Mouse (Mus musculus) embryonic facial prominence, embryonic 10.5 days (tissue): ENCODE measurements at regions not wholly inside any gene's neighbourhood (a gene's known extent, or its start where the extent isn't known, plus 50 kb on each side); places are given as distances from the start of the nearest gene placed in this dataset.

Source experiments
- DNase-seq: peaks from one replicate; pipeline ENCODE4 v3.0.0-alpha.2; 2017; ENCODE audit warnings: low spot score
- H3K27ac ChIP-seq: fragments of 300-500 bp; sonication (generic); replicated peaks from 2 replicates; pipeline ENCODE4 v1.5.1; 2016; ENCODE audit warnings: mild to moderate bottlenecking
- H3K27me3 ChIP-seq: fragments of 300-500 bp; sonication (generic); replicated peaks from 2 replicates; pipeline ENCODE4 v1.6.1; 2016; ENCODE audit warnings: low read depth, mild to moderate bottlenecking; ENCODE audit not compliant: poor library complexity, severe bottlenecking
- H3K36me3 ChIP-seq: fragments of 300-500 bp; sonication (generic); replicated peaks from 2 replicates; pipeline ENCODE4 v1.6.1; 2016; ENCODE audit warnings: mild to moderate bottlenecking, moderate library complexity
- H3K4me1 ChIP-seq: fragments of 300-500 bp; sonication (generic); 2 replicates; pipeline ENCODE4 v1.6.1; 2016
- H3K4me3 ChIP-seq: fragments of 300-500 bp; sonication (generic); 2 replicates; pipeline ENCODE4 v1.5.1; 2016; ENCODE audit warnings: mild to moderate bottlenecking, moderate library complexity
- H3K9me3 ChIP-seq: fragments of 300-500 bp; sonication (generic); 2 replicates; pipeline ENCODE4 v1.6.1; 2016; ENCODE audit warnings: mild to moderate bottlenecking
- WGBS: fragments of 180-500 bp; shearing (Covaris S2); methylation state at CpG from one replicate; pipeline ENCODE4 v1.1.7; 2016; 5-methylcytosine and 5-hydroxymethylcytosine counted together

- H3K4me3 ChIP-seq, result no peak overlapping the region
- no peaks in the 10 kb centered on the region for H3K9me3 ChIP-seq
- H3K36me3 ChIP-seq, result no peaks in the 10 kb centered on the region
- no peaks in the 10 kb centered on the region for H3K27me3 ChIP-seq
- H3K27ac ChIP-seq, result no peak overlapping the region
- H3K4me1 ChIP-seq, result no peaks in the 10 kb centered on the region
- DNase-seq, result no peak
Observed at GRCm38 (mm10) chr3:38036131-38036530, 311.8 kb upstream of the Gm5148 start.

- DNase-seq, result no peak
- H3K9me3 ChIP-seq, result no peaks in the 10 kb centered on the region
- 83% methylated on average over 3 of the region's 3 CpGs for WGBS
- H3K27ac ChIP-seq, result no peak overlapping the region
- no peaks in the 10 kb centered on the region for H3K36me3 ChIP-seq
- H3K4me1 ChIP-seq, result no peaks in the 10 kb centered on the region
- H3K4me3 ChIP-seq, result no peak overlapping the region
- H3K27me3 ChIP-seq, result no peaks in the 10 kb centered on the region
Observed at GRCm38 (mm10) chr3:38034138-38034537, 309.8 kb upstream of the Gm5148 start.

GRCm38 (mm10) chr3:38014768-38015167, 290.5 kb upstream of the Gm5148 start:
- Histone ChIP-seq H3K27me3 (no peaks in the 10 kb centered on the region), H3K4me1 (peaks cover 12% of the 10 kb centered on the region), H3K4me3 (no peak overlapping the region), H3K36me3 (no peaks in the 10 kb centered on the region), H3K27ac (no peak overlapping the region), H3K9me3 (0 out of 2 replicates have a peak, but pooled peaks cover 4% of the 10 kb centered on the region)
- DNase-seq, result no peak
- WGBS, result 53% methylated on average over 1 of the region's 1 CpGs

DNA sequence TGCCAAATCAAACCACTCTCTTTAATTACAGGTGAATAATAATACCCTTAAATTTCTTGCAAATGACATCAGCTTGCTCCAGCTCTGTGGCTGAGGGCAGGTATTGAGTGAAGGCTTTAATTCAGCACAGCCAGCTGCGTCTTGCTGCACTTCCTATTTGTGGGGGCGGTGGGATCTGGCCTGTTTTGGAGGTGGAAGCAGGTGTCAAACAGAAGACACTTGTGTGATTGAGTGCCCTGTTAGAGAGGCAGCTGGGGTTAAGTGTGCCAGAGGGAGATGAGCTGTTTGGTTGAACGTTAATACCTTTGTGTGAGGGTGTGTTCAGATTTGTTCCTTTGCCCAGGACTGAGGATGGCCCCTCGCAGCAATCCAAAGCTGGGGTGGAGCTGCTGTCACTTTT, 284.9 kb upstream of the Gm5148 start:
- no peaks in the 10 kb centered on the region for H3K36me3 ChIP-seq
- no peaks in the 10 kb centered on the region for H3K9me3 ChIP-seq
- H3K4me3 ChIP-seq, result no peak overlapping the region
- H3K4me1 ChIP-seq, result peaks cover 11% of the 10 kb centered on the region
- no peak overlapping the region for H3K27ac ChIP-seq
- no peak for DNase-seq
- no peaks in the 10 kb centered on the region for H3K27me3 ChIP-seq
- WGBS, result 49% methylated on average over 4 of the region's 4 CpGs

- Histone ChIP-seq H3K27ac (no peak overlapping the region), H3K9me3 (no peaks in the 10 kb centered on the region), H3K4me1 (peaks cover 11% of the 10 kb centered on the region), H3K27me3 (no peaks in the 10 kb centered on the region), H3K36me3 (no peaks in the 10 kb centered on the region), H3K4me3 (no peak overlapping the region)
- DNase-seq, result no peak
- 83% methylated on average over 7 of the region's 7 CpGs for WGBS
Observed at GRCm38 (mm10) chr3:38008321-38008720, 284.0 kb upstream of the Gm5148 start.

DNA sequence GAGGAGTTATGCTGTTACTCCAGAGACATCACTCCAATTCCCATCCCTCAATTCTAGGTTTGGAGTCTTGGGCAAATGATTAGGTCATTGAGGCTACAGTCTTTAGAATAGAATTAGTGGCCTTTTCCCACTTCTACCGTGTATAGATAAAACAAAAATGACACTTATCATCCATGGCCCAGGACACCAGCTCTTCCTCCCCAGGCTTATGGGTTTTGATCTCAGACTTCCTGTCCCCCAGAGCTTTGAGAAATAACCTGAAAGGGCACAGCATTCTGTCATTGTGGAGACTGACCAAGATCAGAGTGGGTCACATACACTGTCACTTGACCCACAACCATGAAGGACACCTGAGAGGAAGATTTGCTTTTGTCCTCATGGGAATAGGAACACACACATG, 283.3 kb upstream of the Gm5148 start:
- H3K9me3 ChIP-seq, result no peaks in the 10 kb centered on the region
- H3K4me1 ChIP-seq, result peaks cover 11% of the 10 kb centered on the region
- H3K4me3 ChIP-seq, result no peak overlapping the region
- no peak for DNase-seq
- no peaks in the 10 kb centered on the region for H3K27me3 ChIP-seq
- WGBS, result 93% methylated on average over 1 of the region's 1 CpGs
- H3K36me3 ChIP-seq, result no peaks in the 10 kb centered on the region
- H3K27ac ChIP-seq, result no peak overlapping the region

DNA sequence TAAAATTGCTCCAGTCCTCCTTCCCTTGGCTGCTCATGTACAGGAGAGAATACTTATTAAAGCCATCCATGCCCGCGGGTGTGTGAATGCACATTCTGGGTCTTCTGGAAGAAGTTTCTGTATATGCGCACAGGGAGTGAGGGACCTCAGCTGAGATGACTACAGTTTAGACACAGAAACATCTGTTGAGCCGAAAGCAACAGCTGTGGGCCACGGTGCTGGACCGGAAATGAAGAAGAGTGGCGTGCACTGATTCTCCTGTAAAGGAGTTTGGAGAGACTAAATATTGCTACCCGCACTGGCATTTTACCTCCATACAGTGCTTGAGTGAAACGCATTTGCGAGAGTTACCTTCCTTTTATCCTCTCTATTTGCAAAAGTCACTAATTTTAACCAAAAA, 278.0 kb upstream of the Gm5148 start:
- no peak for DNase-seq
- Histone ChIP-seq H3K27ac (no peak overlapping the region), H3K4me3 (no peak overlapping the region), H3K36me3 (no peaks in the 10 kb centered on the region), H3K27me3 (no peaks in the 10 kb centered on the region), H3K9me3 (no peaks in the 10 kb centered on the region), H3K4me1 (0 out of 2 replicates have a peak, but pooled peaks cover 3% of the 10 kb centered on the region)
- 94% methylated on average over 10 of the region's 10 CpGs for WGBS

GRCm38 (mm10) chr3:37999779-38000178, 275.5 kb upstream of the Gm5148 start:
- WGBS, result 98% methylated on average over 1 of the region's 1 CpGs
- H3K36me3 ChIP-seq, result no peaks in the 10 kb centered on the region
- H3K4me3 ChIP-seq, result no peak overlapping the region
- no peaks in the 10 kb centered on the region for H3K27me3 ChIP-seq
- H3K9me3 ChIP-seq, result no peaks in the 10 kb centered on the region
- DNase-seq, result no peak
- H3K4me1 ChIP-seq, result 0 out of 2 replicates have a peak, but pooled peaks cover 3% of the 10 kb centered on the region
- H3K27ac ChIP-seq, result no peak overlapping the region

DNA sequence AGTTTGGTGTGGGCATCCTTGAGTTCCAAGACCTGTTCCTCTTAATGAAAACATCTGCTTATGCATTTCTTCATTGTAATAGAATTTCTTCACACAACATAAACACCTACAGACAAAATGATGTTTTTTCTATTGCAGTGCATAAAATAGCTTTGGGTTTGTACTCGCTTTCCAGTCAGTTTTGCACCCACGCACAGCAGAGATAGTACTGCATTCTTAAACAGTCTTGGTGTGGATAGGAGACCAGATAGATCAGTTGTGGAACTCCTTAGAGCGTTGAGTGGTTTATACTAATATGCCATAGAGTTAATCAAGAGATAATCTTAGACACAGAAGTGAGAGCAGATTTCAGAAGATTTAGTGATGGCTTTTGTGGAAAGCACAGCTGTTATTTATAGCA, 273.7 kb upstream of the Gm5148 start:
- H3K4me1 ChIP-seq, result peaks cover 10% of the 10 kb centered on the region
- 92% methylated on average over 3 of the region's 3 CpGs for WGBS
- no peak overlapping the region for H3K27ac ChIP-seq
- H3K27me3 ChIP-seq, result no peaks in the 10 kb centered on the region
- no peaks in the 10 kb centered on the region for H3K9me3 ChIP-seq
- no peaks in the 10 kb centered on the region for H3K36me3 ChIP-seq
- no peak for DNase-seq
- H3K4me3 ChIP-seq, result no peak overlapping the region

GRCm38 (mm10) chr3:37989992-37990391, 265.7 kb upstream of the Gm5148 start:
- H3K9me3 ChIP-seq, result no peaks in the 10 kb centered on the region
- 94% methylated on average over 6 of the region's 6 CpGs for WGBS
- H3K27me3 ChIP-seq, result peaks cover 5% of the 10 kb centered on the region; the same call in 1 of the 2 replicates
- no peaks in the 10 kb centered on the region for H3K36me3 ChIP-seq
- no peak for DNase-seq
- H3K4me1 ChIP-seq, result peaks cover 18% of the 10 kb centered on the region
- H3K27ac ChIP-seq, result no peak overlapping the region
- no peak overlapping the region for H3K4me3 ChIP-seq

DNA sequence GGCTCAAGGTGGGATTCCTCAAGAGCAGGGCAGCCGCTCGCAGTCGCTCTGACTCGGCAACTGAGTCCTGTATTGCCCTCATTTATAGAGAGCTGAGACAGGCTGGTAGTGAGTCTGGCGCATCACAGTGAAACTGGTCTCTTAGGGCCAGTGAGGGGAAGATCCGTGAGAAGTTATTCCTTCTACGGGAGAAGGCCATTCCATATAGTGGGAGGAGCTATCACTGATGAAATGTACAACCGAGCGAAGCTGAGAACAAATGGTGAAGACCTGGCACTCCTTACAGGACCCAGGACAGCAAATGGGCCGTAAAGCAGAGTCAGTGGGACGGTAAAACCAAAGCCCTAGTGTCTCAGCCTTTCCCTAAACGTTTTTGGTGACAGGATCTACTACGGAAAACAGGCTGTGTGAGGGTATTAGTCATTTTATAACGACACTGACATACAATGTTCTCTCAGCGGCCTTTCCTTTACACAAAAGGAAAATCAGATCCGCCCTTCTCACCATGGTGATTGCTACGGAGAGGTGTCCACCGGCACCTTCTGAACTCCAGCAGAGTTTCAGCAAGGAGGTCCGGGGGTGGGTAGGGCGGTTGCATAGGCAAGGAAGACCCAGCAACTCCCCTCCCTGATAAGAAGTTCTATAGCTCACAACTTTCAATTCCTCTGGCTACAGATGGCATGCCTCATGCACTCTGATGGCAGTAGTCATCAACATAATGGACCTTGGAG, 263.6 kb upstream of the Gm5148 start:
- no peak overlapping the region for H3K4me3 ChIP-seq
- no peak for DNase-seq
- peaks cover 14% of the 10 kb centered on the region for H3K4me1 ChIP-seq
- no peak overlapping the region for H3K27ac ChIP-seq
- peaks cover 13% of the 10 kb centered on the region; the same call in 1 of the 2 replicates for H3K27me3 ChIP-seq
- H3K36me3 ChIP-seq, result no peaks in the 10 kb centered on the region
- H3K9me3 ChIP-seq, result no peaks in the 10 kb centered on the region
- WGBS, result 82% methylated on average over 20 of the region's 20 CpGs

- 76% methylated on average over 14 of the region's 14 CpGs for WGBS
- Histone ChIP-seq H3K4me1 (peaks cover 14% of the 10 kb centered on the region), H3K27ac (no peak overlapping the region), H3K27me3 (peaks cover 13% of the 10 kb centered on the region; the same call in 1 of the 2 replicates), H3K36me3 (no peaks in the 10 kb centered on the region), H3K4me3 (no peak overlapping the region), H3K9me3 (no peaks in the 10 kb centered on the region)
- DNase-seq, result no peak
Observed at GRCm38 (mm10) chr3:37987007-37987774, 262.9 kb upstream of the Gm5148 start.

DNA sequence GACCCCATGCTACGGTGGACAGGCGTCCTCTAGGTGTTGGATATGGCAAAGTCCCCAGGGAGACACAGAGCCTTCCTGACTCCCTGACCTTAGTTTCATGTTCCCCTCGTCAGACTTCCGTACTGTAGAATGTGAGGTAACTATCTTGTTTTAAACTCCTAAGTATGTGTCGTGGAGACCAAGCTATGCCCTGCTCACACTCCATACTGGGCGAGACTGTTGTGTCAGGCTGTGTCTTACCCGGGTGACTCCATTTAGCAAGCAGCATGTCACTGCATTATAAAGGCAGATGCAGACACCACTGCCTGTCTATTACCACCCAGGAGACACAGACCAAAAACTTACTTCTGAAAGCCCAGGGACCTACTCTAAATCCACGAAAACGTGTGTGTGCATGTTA, 260.4 kb upstream of the Gm5148 start:
- no peak overlapping the region for H3K27ac ChIP-seq
- H3K27me3 ChIP-seq, result peaks cover 13% of the 10 kb centered on the region; the same call in 1 of the 2 replicates
- peaks cover 21% of the 10 kb centered on the region for H3K4me1 ChIP-seq
- no peak for DNase-seq
- 85% methylated on average over 9 of the region's 9 CpGs for WGBS
- H3K36me3 ChIP-seq, result no peaks in the 10 kb centered on the region
- no peak overlapping the region for H3K4me3 ChIP-seq
- H3K9me3 ChIP-seq, result no peaks in the 10 kb centered on the region
